Mouse (Mus musculus) heart, embryonic 10.5 days (tissue): ENCODE data around the gene Gns. TPM values are rescaled to one million over a fixed set of nuclear protein-coding genes. Genes with fewer than 3 reads are reported as not detected.
A peak's percentile ranks its signal among the peaks of the same experiment; 100 is the strongest.

ENCODE experiments used
- DNase-seq: peaks from one replicate; pipeline ENCODE4 v3.0.0-alpha.2; 2017; ENCODE audit warnings: low spot score
- H3K27ac ChIP-seq: fragments of 300-500 bp; sonication (generic); 2 replicates; pipeline ENCODE4 v1.5.1; 2016; ENCODE audit warnings: mild to moderate bottlenecking
- H3K27me3 ChIP-seq: fragments of 300-500 bp; sonication (generic); 2 replicates; pipeline ENCODE4 v1.6.1; 2016; ENCODE audit warnings: mild to moderate bottlenecking; ENCODE audit not compliant: poor library complexity, insufficient read depth, severe bottlenecking
- H3K36me3 ChIP-seq: fragments of 300-500 bp; sonication (generic); 2 replicates; pipeline ENCODE4 v1.6.1; 2016; ENCODE audit warnings: mild to moderate bottlenecking, moderate library complexity
- H3K4me1 ChIP-seq: fragments of 300-500 bp; sonication (generic); 2 replicates; pipeline ENCODE4 v1.6.1; 2016; ENCODE audit warnings: mild to moderate bottlenecking
- H3K4me3 ChIP-seq: fragments of 300-500 bp; sonication (generic); 2 replicates; pipeline ENCODE4 v1.5.1; 2016; ENCODE audit warnings: mild to moderate bottlenecking, moderate library complexity
- H3K9me3 ChIP-seq: fragments of 300-500 bp; sonication (generic); 2 replicates; pipeline ENCODE4 v1.6.1; 2016; ENCODE audit warnings: mild to moderate bottlenecking, moderate library complexity
- WGBS: fragments of 180-500 bp; shearing (Covaris S2); methylation state at CpG from one replicate; pipeline ENCODE4 v1.1.7; 2016; 5-methylcytosine and 5-hydroxymethylcytosine counted together
- polyA plus RNA-seq: library from polyadenylated mRNA; unstranded; fragments of >200 nt; fragmentation: Nextera tagmentation; extraction: Ambion mirVana; gene quantifications from 2 replicates; pipeline ENCODE4 v1.2.1, GENCODE M21; 2016

Gene Gns
- polyA plus RNA-seq, 1 experiment from 2014 or later, result 31.4 TPM

- Histone ChIP-seq H3K27ac (peak overlapping the region; percentile 62), H3K9me3 (no peaks in the 10 kb centered on the region), H3K4me3 (no peak overlapping the region), H3K4me1 (peaks cover 23% of the 10 kb centered on the region), H3K36me3 (peaks cover 65% of the 10 kb centered on the region), H3K27me3 (no peaks in the 10 kb centered on the region)
- no peak for DNase-seq
- 76% methylated on average over 18 of the region's 18 CpGs for WGBS
Measured at GRCm38 (mm10) chr10:121394789-121395325, 30.0 kb downstream of the Gns start.

GRCm38 (mm10) chr10:121395542-121396176 lies 30.8 kb downstream of the Gns start:
- H3K36me3 ChIP-seq, result peaks cover 57% of the 10 kb centered on the region
- H3K4me1 ChIP-seq, result peaks cover 22% of the 10 kb centered on the region
- H3K27me3 ChIP-seq, result no peaks in the 10 kb centered on the region
- H3K27ac ChIP-seq, result peak overlapping the region; percentile 52; the same call in 1 of the 2 replicates
- H3K9me3 ChIP-seq, result no peaks in the 10 kb centered on the region
- 66% methylated on average over 20 of the region's 20 CpGs for WGBS
- H3K4me3 ChIP-seq, result no peak overlapping the region
- DNase-seq, result no peak

GRCm38 (mm10) chr10:121398599-121398998 lies 33.7 kb downstream of the Gns start:
- no peaks in the 10 kb centered on the region for H3K27me3 ChIP-seq
- 89% methylated on average over 7 of the region's 7 CpGs for WGBS
- no peak overlapping the region for H3K27ac ChIP-seq

GRCm38 (mm10) chr10:121401005-121401404 lies 36.1 kb downstream of the Gns start:
- no peak overlapping the region for H3K4me3 ChIP-seq
- no peak for DNase-seq
- H3K27ac ChIP-seq, result no peak overlapping the region
- H3K4me1 ChIP-seq, result peaks cover 7% of the 10 kb centered on the region
- H3K36me3 ChIP-seq, result peaks cover 12% of the 10 kb centered on the region
- WGBS, result 64% methylated on average over 7 of the region's 7 CpGs
- H3K27me3 ChIP-seq, result no peaks in the 10 kb centered on the region
- H3K9me3 ChIP-seq, result no peaks in the 10 kb centered on the region

More at GRCm38 (mm10) chr10:121398599-121398998, 33.7 kb downstream of the Gns start:
- H3K4me1 ChIP-seq, result peaks cover 27% of the 10 kb centered on the region
- peaks cover 35% of the 10 kb centered on the region for H3K36me3 ChIP-seq
- no peak for DNase-seq
- no peaks in the 10 kb centered on the region for H3K9me3 ChIP-seq
- H3K4me3 ChIP-seq, result no peak overlapping the region

- DNase-seq, result no peak
- 52% methylated on average over 9 of the region's 9 CpGs for WGBS
- no peak overlapping the region for H3K27ac ChIP-seq
Measured at GRCm38 (mm10) chr10:121403104-121403503, 38.2 kb downstream of the Gns start.

GRCm38 (mm10) chr10:121403946-121404345 lies 39.1 kb downstream of the Gns start:
- DNase-seq, result no peak
- Histone ChIP-seq H3K9me3 (no peaks in the 10 kb centered on the region), H3K36me3 (peaks cover 7% of the 10 kb centered on the region; the same call in 1 of the 2 replicates), H3K4me1 (peaks cover 5% of the 10 kb centered on the region; the same call in 1 of the 2 replicates), H3K27ac (no peak overlapping the region), H3K4me3 (no peak overlapping the region), H3K27me3 (no peaks in the 10 kb centered on the region)
- WGBS, result 54% methylated on average over 6 of the region's 9 CpGs

More at GRCm38 (mm10) chr10:121403104-121403503, 38.2 kb downstream of the Gns start:
- H3K4me3 ChIP-seq, result no peak overlapping the region
- H3K27me3 ChIP-seq, result no peaks in the 10 kb centered on the region
- peaks cover 5% of the 10 kb centered on the region; the same call in 1 of the 2 replicates for H3K4me1 ChIP-seq
- H3K36me3 ChIP-seq, result peaks cover 7% of the 10 kb centered on the region; the same call in 1 of the 2 replicates
- H3K9me3 ChIP-seq, result no peaks in the 10 kb centered on the region

- Histone ChIP-seq H3K27ac (no peak overlapping the region), H3K4me1 (peaks cover 8% of the 10 kb centered on the region), H3K4me3 (no peak overlapping the region), H3K9me3 (no peaks in the 10 kb centered on the region), H3K36me3 (peaks cover 43% of the 10 kb centered on the region), H3K27me3 (no peaks in the 10 kb centered on the region)
- 72% methylated on average over 7 of the region's 7 CpGs for WGBS
- no peak for DNase-seq
Measured at GRCm38 (mm10) chr10:121409717-121410116, 44.8 kb downstream of the Gns start.

- peaks cover 14% of the 10 kb centered on the region for H3K4me1 ChIP-seq
- H3K36me3 ChIP-seq, result peaks cover 63% of the 10 kb centered on the region
- 75% methylated on average over 11 of the region's 11 CpGs for WGBS
- peak overlapping the region; percentile 22; the same call in 1 of the 2 replicates for H3K27ac ChIP-seq
- DNase-seq, result no peak
- no peaks in the 10 kb centered on the region for H3K9me3 ChIP-seq
- no peak overlapping the region for H3K4me3 ChIP-seq
- H3K27me3 ChIP-seq, result no peaks in the 10 kb centered on the region
Measured at GRCm38 (mm10) chr10:121411721-121412455, 47.0 kb downstream of the Gns start.

GRCm38 (mm10) chr10:121412824-121413223 lies 47.9 kb downstream of the Gns start:
- H3K27ac ChIP-seq, result no peak overlapping the region
- no peak for DNase-seq
- H3K4me3 ChIP-seq, result no peak overlapping the region
- no peaks in the 10 kb centered on the region for H3K9me3 ChIP-seq
- peaks cover 65% of the 10 kb centered on the region for H3K36me3 ChIP-seq
- H3K27me3 ChIP-seq, result no peaks in the 10 kb centered on the region
- 87% methylated on average over 17 of the region's 17 CpGs for WGBS
- peaks cover 19% of the 10 kb centered on the region for H3K4me1 ChIP-seq

- no peaks in the 10 kb centered on the region for H3K27me3 ChIP-seq
- DNase-seq, result no peak
- no peak overlapping the region for H3K4me3 ChIP-seq
- 88% methylated on average over 13 of the region's 13 CpGs for WGBS
- H3K4me1 ChIP-seq, result peaks cover 32% of the 10 kb centered on the region
- H3K36me3 ChIP-seq, result peaks cover 65% of the 10 kb centered on the region
- H3K9me3 ChIP-seq, result no peaks in the 10 kb centered on the region
- H3K27ac ChIP-seq, result no peak overlapping the region
Measured at GRCm38 (mm10) chr10:121414127-121414526, 49.2 kb downstream of the Gns start.

- H3K4me1 ChIP-seq, result peaks cover 69% of the 10 kb centered on the region
- no peak for DNase-seq
- H3K27ac ChIP-seq, result 0 out of 2 replicates have a peak overlapping the region, but pooled peaks have one; percentile 57
Measured at GRCm38 (mm10) chr10:121418835-121419234, 53.9 kb downstream of the Gns start.

GRCm38 (mm10) chr10:121419640-121420470 lies 55.0 kb downstream of the Gns start:
- Histone ChIP-seq H3K27ac (peak overlapping the region; percentile 57; the same call in 1 of the 2 replicates), H3K9me3 (no peaks in the 10 kb centered on the region), H3K36me3 (peaks cover 21% of the 10 kb centered on the region), H3K27me3 (no peaks in the 10 kb centered on the region), H3K4me3 (no peak overlapping the region), H3K4me1 (peaks cover 73% of the 10 kb centered on the region)
- 57% methylated on average over 22 of the region's 22 CpGs for WGBS
- no peak for DNase-seq

More at GRCm38 (mm10) chr10:121418835-121419234, 53.9 kb downstream of the Gns start:
- Histone ChIP-seq H3K9me3 (no peaks in the 10 kb centered on the region), H3K36me3 (peaks cover 31% of the 10 kb centered on the region), H3K4me3 (no peak overlapping the region), H3K27me3 (no peaks in the 10 kb centered on the region)
- WGBS, result 83% methylated on average over 14 of the region's 14 CpGs
